Mouse (Mus musculus): ENCODE measurements around the gene Slc19a3.

GRCm38 (mm10) chr1:82991596-82991995 is 46.7 kb downstream of the Slc19a3 start:
- TF ChIP-seq POLR2A (IDR thresholded peaks at IDR 0.05; ENCODE audit: low read depth, low read length) (no peak), CTCF (IDR thresholded peaks at IDR 0.05; ENCODE audit: extremely low read depth, insufficient read length, insufficient replicate concordance, low read depth, low read length) (no peak)

Data from small intestine, adult 2 months (tissue).